Mouse (Mus musculus): Measurements from ENCODE around the gene Cspg4. TPM values are rescaled to one million over a fixed set of nuclear protein-coding genes. Genes with fewer than 3 reads are reported as not detected.

Cspg4 gene
- polyA plus RNA-seq, 1 experiment from 2014 or later: 32.5 TPM

DNA sequence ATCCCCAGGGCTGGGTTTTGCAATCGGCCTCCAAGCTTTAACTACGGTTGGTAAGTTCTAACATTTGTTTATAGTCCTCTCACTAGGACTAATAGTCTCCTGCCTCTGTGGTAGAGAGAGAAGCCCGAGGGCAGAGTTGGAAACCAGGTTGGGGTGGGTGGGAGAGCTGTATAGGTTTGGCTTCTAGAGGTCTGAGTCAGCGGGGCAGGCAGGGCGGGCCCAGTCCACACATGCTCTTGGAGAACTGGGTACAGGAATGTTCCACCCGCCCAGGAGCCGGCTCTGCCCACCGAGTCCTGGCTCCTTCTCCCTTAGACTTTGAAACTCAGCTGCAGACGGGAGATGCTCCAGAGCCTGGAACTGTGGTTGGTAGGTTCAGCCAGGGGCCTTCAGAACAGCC lies 49.2 kb downstream of the Cspg4 start:
- WGBS: 79% methylated on average over 9 of the region's 9 CpGs
- no peak for ATAC-seq (ENCODE audit: insufficient number of reproducible peaks, low FRiP score)
- no peak overlapping the region for H3K9ac ChIP-seq
- H3K36me3 ChIP-seq: peaks cover 39% of the 10 kb centered on the region
- H3K27me3 ChIP-seq (replicated peaks): no peaks in the 10 kb centered on the region
- no peak overlapping the region for H3K4me3 ChIP-seq
- H3K4me2 ChIP-seq: no peak overlapping the region
- no peak overlapping the region for H3K27ac ChIP-seq (ENCODE audit: poor library complexity, severe bottlenecking)
- H3K4me1 ChIP-seq (replicated peaks): no peaks in the 10 kb centered on the region; the same call in 1 of the 2 replicates
- H3K9me3 ChIP-seq (replicated peaks): no peaks in the 10 kb centered on the region

DNA sequence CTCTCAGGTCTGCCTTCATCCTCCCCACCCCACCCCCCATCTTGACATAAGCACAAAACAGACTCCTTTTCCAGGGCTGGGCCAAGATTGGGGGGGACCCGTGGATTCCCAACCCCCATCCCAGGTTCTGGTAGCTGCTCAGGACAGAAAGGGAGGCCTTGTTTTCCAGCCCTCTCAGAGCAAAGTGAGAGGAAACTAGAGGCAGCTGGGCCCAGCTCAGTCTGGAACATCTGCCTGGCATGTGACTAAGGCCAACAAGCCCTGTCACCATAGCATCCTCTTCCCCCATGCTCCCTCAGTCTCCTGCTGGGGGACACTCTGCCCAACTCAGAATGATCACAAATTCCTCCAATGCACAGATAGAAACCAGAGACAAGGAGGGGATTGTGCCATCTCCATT lies 50.3 kb downstream of the Cspg4 start:
- no peak for ATAC-seq (ENCODE audit: insufficient number of reproducible peaks, low FRiP score)
- no peak overlapping the region for H3K27ac ChIP-seq (ENCODE audit: poor library complexity, severe bottlenecking)
- no peak overlapping the region for H3K4me2 ChIP-seq
- no peak overlapping the region for H3K9ac ChIP-seq
- H3K27me3 ChIP-seq (replicated peaks): no peaks in the 10 kb centered on the region
- WGBS: 61% methylated on average over 1 of the region's 1 CpGs
- peaks cover 50% of the 10 kb centered on the region for H3K36me3 ChIP-seq
- H3K4me1 ChIP-seq (replicated peaks): no peaks in the 10 kb centered on the region
- H3K9me3 ChIP-seq (replicated peaks): no peaks in the 10 kb centered on the region
- no peak overlapping the region for H3K4me3 ChIP-seq

DNA sequence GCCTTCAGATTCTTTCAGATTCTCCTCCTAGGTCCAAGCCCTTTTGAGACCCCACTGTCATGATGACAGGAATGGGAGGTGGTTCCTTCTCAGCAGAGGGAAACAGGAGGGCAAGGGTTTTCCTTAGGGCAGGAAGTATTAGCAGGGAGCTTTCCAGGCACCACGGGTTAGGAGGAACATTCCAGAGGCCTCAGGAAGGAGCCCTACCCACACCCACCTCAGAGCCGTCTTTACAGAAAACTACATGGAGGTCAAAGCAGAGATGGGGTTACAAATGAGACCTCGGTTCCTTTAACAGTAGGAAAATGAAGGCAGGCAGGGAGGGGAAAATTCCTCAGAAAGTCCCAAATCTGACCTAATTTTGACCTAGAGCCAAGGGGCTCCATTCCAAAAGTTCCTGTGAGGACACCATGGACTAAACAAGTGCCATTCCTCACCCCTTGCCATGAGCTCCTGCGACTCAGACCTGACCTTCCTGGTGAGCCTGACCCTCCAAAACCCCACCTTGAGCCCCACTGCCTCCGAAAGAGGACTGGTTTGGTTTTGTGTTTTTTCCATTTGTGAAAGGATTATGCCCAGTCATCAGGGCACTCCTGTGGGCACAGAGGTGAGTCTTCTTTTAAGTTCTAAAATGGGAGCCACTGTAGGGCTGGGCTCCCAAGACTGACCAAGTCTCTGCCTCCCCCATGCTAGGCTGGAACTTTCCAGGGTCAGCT lies 51.0 kb downstream of the Cspg4 start:
- ATAC-seq (ENCODE audit: insufficient number of reproducible peaks, low FRiP score): no peak
- Histone ChIP-seq H3K9ac (no peak overlapping the region), H3K27me3 (replicated peaks) (no peaks in the 10 kb centered on the region), H3K9me3 (replicated peaks) (no peaks in the 10 kb centered on the region), H3K27ac (ENCODE audit: poor library complexity, severe bottlenecking) (no peak overlapping the region), H3K4me1 (replicated peaks) (no peaks in the 10 kb centered on the region), H3K36me3 (peaks cover 57% of the 10 kb centered on the region), H3K4me2 (no peak overlapping the region), H3K4me3 (no peak overlapping the region)
- 70% methylated on average over 5 of the region's 5 CpGs for whole genome bisulfite sequencing

DNA sequence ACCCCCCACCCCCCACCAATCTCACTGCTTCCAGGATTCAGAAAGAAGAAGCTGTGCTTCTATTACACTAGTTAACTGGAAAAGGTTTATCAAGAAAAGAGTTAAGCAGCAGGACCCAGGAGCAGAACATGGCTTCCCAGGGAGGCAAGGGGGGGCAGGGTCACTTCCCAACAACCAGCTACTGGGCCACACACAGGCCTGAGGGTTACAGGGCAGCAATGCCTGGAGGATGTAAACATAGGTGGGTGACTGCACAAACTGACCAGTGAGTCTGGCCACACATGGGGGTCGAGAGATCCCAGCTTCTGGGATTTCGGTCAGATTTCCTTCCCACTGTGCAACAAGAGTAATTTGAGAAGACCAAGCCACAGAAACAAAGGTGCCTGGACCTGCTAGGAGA lies 52.3 kb downstream of the Cspg4 start:
- H3K27me3 ChIP-seq (replicated peaks): no peaks in the 10 kb centered on the region
- WGBS: 83% methylated on average over 2 of the region's 2 CpGs
- no peak overlapping the region for H3K4me3 ChIP-seq
- no peaks in the 10 kb centered on the region for H3K9me3 ChIP-seq (replicated peaks)
- no peak overlapping the region for H3K27ac ChIP-seq (ENCODE audit: poor library complexity, severe bottlenecking)
- no peak overlapping the region for H3K4me2 ChIP-seq
- H3K4me1 ChIP-seq (replicated peaks): no peaks in the 10 kb centered on the region
- H3K9ac ChIP-seq: no peak overlapping the region
- ATAC-seq (ENCODE audit: insufficient number of reproducible peaks, low FRiP score): no peak
- H3K36me3 ChIP-seq: peaks cover 69% of the 10 kb centered on the region

DNA sequence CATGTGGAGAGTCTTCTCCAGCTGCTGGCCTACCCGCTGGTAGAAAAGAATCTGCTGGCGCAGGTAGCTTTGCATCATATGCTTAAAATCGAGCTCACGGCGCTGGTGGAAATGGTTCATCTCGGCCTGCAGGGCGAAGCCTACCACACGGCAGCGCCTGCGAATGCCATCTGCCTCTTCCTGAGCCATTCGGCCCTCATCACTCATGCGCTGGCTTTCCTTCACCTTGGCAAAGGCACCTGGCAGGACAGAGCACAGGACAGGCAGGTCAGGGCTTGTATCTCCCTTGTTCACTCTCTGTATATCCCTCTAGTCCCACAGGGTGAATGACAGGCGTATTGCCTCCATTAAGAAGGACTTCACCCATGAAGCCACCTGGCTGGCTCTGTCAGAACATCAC lies 53.6 kb downstream of the Cspg4 start:
- H3K9me3 ChIP-seq (replicated peaks): no peaks in the 10 kb centered on the region
- H3K4me3 ChIP-seq: no peak overlapping the region
- H3K9ac ChIP-seq: no peak overlapping the region
- H3K4me1 ChIP-seq (replicated peaks): peaks cover 10% of the 10 kb centered on the region
- ATAC-seq (ENCODE audit: insufficient number of reproducible peaks, low FRiP score): no peak
- WGBS: 91% methylated on average over 13 of the region's 13 CpGs
- H3K36me3 ChIP-seq: peaks cover 79% of the 10 kb centered on the region
- no peaks in the 10 kb centered on the region for H3K27me3 ChIP-seq (replicated peaks)
- no peak overlapping the region for H3K27ac ChIP-seq (ENCODE audit: poor library complexity, severe bottlenecking)
- no peak overlapping the region for H3K4me2 ChIP-seq

DNA sequence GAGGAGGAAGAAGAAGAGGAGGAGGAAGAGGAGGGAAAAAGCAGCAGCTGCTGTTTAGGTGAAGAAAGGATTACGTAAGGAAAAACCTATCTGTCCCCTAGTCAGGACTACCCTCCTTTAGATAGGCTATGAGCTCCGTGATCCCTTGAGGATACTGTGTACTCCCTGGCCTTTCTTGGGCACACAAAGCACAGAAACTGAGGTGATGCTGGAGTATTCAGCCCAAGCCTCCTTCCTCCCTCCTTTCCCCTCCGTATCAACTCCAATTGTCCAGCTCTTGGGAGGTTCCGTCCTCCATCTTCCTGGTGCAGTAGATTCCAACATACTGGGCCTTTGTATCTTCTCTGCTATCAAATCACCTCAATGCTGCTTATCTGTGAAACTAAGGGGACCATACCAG lies 57.9 kb downstream of the Cspg4 start:
- no peaks in the 10 kb centered on the region for H3K27me3 ChIP-seq (replicated peaks)
- H3K27ac ChIP-seq (ENCODE audit: poor library complexity, severe bottlenecking): no peak overlapping the region; the same call in 1 of the 2 replicates
- H3K4me3 ChIP-seq: 0 out of 2 replicates have a peak overlapping the region, but pooled peaks have one; percentile 63
- H3K9me3 ChIP-seq (replicated peaks): no peaks in the 10 kb centered on the region
- H3K9ac ChIP-seq: 0 out of 2 replicates have a peak overlapping the region, but pooled peaks have one; percentile 71
- H3K36me3 ChIP-seq: peaks cover 57% of the 10 kb centered on the region
- WGBS: 84% methylated on average over 4 of the region's 4 CpGs
- H3K4me2 ChIP-seq: peak overlapping the region; percentile 80
- no peak for ATAC-seq (ENCODE audit: insufficient number of reproducible peaks, low FRiP score)
- H3K4me1 ChIP-seq (replicated peaks): peaks cover 45% of the 10 kb centered on the region

DNA sequence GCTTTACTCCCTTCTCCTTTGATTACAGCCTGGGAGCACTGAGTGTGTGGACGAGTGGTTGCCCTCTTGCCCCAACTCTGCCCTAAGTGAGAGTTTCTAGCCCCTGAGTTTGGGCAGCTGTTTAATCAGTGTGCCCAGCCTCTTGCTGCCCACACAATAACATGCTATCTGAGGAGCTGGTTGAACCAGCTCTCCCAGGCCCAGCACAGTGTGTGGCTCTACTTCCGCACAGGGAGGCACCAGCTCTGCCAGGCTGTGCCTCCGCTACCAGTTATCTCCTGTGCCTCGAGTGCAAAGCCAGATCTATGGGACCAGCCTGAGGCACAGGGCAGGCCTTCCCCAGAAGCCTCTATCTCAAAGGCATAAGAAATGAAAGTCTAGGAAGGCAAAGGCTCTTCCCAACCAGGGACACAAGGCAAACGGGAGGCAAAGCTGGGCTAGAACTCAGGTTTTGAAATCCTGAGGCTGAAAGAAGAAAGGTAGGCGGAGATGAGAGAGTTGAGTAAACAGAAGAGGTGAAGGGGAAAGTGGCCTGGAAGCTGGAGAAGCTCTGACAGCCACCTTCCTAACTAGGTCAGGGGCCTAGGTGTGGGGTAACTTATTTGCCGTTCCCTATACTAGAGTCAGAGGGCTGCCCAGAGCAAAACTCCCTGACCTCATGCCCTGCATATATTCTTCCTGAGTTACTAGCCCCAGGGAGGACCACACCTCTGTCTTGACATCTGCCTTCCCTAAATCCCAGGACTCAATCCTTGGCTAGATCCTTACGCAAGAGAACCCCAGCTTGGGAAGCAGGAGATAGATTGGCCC lies 59.2 kb downstream of the Cspg4 start:
- Histone ChIP-seq H3K9ac (peak overlapping the region; percentile 71), H3K4me2 (peak overlapping the region; percentile 80), H3K4me3 (peak overlapping the region; percentile 63), H3K9me3 (replicated peaks) (no peaks in the 10 kb centered on the region), H3K27ac (ENCODE audit: poor library complexity, severe bottlenecking) (peak overlapping the region; percentile 85), H3K27me3 (replicated peaks) (no peaks in the 10 kb centered on the region), H3K4me1 (replicated peaks) (peaks cover 49% of the 10 kb centered on the region), H3K36me3 (peaks cover 44% of the 10 kb centered on the region)
- 39% methylated on average over 8 of the region's 8 CpGs for WGBS
- no peak for ATAC-seq (ENCODE audit: insufficient number of reproducible peaks, low FRiP score)

DNA sequence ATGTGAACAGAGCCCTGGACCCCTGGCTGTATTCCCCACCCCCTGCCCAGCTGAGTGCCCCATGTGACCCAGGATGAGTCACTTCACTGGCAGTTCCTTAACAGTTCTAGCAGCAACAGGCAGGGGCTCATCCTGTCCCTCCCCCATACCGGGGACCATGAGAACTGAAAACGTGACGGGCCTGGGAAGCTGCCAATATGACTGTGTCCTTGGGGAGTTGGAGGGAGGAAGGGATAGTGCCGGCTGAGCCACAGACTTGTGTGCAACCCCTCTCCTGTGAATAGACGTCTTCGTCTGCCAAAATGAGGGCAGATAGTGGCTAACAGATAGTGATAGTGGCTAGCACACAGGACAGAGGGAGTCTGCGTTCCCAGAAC lies 59.8 kb downstream of the Cspg4 start:
- ATAC-seq (ENCODE audit: insufficient number of reproducible peaks, low FRiP score): peak; percentile 79
- WGBS: 4% methylated on average over 7 of the region's 7 CpGs
- H3K4me2 ChIP-seq: peak overlapping the region; percentile 80
- H3K4me1 ChIP-seq (replicated peaks): peaks cover 49% of the 10 kb centered on the region
- H3K27me3 ChIP-seq (replicated peaks): no peaks in the 10 kb centered on the region
- peak overlapping the region; percentile 85 for H3K27ac ChIP-seq (ENCODE audit: poor library complexity, severe bottlenecking)
- peak overlapping the region; percentile 71 for H3K9ac ChIP-seq
- H3K4me3 ChIP-seq: peak overlapping the region; percentile 63
- H3K36me3 ChIP-seq: peaks cover 38% of the 10 kb centered on the region
- no peaks in the 10 kb centered on the region for H3K9me3 ChIP-seq (replicated peaks)

DNA sequence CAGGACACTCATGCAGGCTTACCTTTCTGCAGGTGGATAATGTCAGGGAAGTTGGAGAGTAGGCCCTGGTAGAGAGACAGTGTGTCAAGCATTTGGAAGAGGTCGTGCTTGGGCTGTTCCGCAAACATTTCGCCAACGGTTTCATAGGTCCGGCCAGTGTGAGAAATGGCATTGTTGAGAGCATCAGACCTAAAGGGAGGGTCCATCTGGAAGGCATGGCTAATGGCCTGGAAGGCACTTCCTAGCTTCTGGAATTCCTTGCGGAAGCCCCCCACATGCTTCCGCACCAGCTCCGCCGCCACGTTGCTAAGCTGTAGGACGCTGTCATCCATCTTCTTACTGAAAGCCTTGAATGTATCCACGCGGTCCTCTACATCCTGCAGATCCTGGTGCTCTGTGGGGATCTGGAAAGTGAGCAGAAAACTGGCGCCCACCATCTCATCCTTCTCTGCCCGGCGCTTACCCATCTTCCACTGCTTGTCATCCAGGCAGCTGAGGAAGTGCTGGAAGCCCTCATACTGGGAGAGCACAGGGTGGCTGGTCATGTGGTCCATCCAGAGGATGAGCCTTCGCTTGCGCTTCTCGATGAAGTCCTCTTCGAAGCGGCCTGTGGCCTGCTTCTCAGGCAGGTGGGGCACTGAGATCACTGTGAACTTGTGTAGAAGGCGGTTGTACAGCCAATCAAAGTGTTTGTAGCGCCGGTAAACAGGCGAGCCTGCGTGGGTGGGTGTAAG lies 60.6 kb downstream of the Cspg4 start:
- 78% methylated on average over 26 of the region's 26 CpGs for WGBS
- no peaks in the 10 kb centered on the region for H3K9me3 ChIP-seq (replicated peaks)
- H3K9ac ChIP-seq: peak overlapping the region; percentile 71
- H3K27me3 ChIP-seq (replicated peaks): no peaks in the 10 kb centered on the region
- peak overlapping the region; percentile 85 for H3K27ac ChIP-seq (ENCODE audit: poor library complexity, severe bottlenecking)
- H3K36me3 ChIP-seq: peaks cover 30% of the 10 kb centered on the region
- ATAC-seq (ENCODE audit: insufficient number of reproducible peaks, low FRiP score): no peak
- H3K4me3 ChIP-seq: peak overlapping the region; percentile 63
- peaks cover 49% of the 10 kb centered on the region for H3K4me1 ChIP-seq (replicated peaks)
- peak overlapping the region; percentile 80 for H3K4me2 ChIP-seq

DNA sequence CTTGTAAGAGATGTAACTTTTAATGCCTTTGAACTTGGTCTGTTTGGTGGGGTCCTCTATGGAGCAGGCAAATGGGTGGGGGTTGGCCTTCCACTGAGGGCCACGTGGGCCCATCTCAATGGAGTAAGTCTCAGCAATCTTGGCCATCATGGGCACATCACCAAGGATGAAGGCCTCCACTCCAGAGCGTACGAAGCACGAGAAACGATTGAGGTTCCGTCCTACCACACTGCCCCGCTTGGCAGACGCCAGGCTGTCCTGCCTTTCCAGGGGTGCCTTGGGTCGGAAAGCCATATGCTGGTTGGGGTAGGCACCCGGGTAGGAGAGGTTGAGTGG lies 61.2 kb downstream of the Cspg4 start:
- Histone ChIP-seq H3K4me1 (replicated peaks) (peaks cover 49% of the 10 kb centered on the region), H3K4me2 (peak overlapping the region; percentile 80), H3K36me3 (peaks cover 24% of the 10 kb centered on the region), H3K27me3 (replicated peaks) (no peaks in the 10 kb centered on the region), H3K4me3 (peak overlapping the region; percentile 63), H3K9ac (peak overlapping the region; percentile 42; the same call in 1 of the 2 replicates), H3K27ac (ENCODE audit: poor library complexity, severe bottlenecking) (peak overlapping the region; percentile 93; the same call in 1 of the 2 replicates), H3K9me3 (replicated peaks) (no peaks in the 10 kb centered on the region)
- no peak for ATAC-seq (ENCODE audit: insufficient number of reproducible peaks, low FRiP score)
- 95% methylated on average over 10 of the region's 10 CpGs for WGBS

DNA sequence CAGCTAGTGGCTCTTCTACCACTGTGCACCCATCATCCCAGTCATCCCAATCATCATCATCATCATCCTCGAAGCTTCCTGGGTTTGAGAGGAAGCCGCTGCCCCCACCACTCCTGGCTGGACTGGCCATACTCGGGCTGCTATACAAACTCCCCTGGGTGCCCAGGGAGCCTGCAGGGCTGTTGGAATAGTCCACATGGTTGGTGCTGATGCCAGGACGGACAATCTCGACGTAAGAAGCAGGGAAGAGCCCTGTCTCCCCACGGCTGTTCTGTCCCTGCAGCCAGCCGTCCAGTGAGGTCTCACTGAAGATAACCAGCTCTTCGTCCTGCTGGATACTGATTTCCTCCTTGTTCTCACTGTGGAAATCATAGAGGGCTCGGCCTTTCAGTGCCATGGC lies 61.6 kb downstream of the Cspg4 start:
- no peak for ATAC-seq (ENCODE audit: insufficient number of reproducible peaks, low FRiP score)
- Histone ChIP-seq H3K4me3 (peak overlapping the region; percentile 63), H3K27ac (ENCODE audit: poor library complexity, severe bottlenecking) (peak overlapping the region; percentile 93; the same call in 1 of the 2 replicates), H3K4me2 (peak overlapping the region; percentile 80), H3K4me1 (replicated peaks) (peaks cover 49% of the 10 kb centered on the region), H3K9me3 (replicated peaks) (no peaks in the 10 kb centered on the region), H3K36me3 (peaks cover 21% of the 10 kb centered on the region), H3K9ac (peak overlapping the region; percentile 85; the same call in 1 of the 2 replicates), H3K27me3 (replicated peaks) (no peaks in the 10 kb centered on the region)
- WGBS: 54% methylated on average over 10 of the region's 10 CpGs
